Mouse (Mus musculus) CH12.LX (cell line): Measurements from ENCODE around the gene Ccdc6. TPM values are rescaled to one million over a fixed set of nuclear protein-coding genes. Genes with fewer than 3 reads are reported as not detected.
A peak's percentile ranks its signal among the peaks of the same experiment; 100 is the strongest.

Experiments used
- DNase-seq: peaks from one replicate; pipeline ENCODE4 v3.0.0-alpha.2; 2013; ENCODE audit errors: extremely low read depth
- H3K27ac ChIP-seq: 2 replicates; pipeline ENCODE4 v1.5.1; 2012; ENCODE audit warnings: low read depth, mild to moderate bottlenecking, control low read depth, moderate library complexity; ENCODE audit not compliant: insufficient read depth
- H3K27me3 ChIP-seq: replicated peaks from 2 replicates; pipeline ENCODE3; 2012; ENCODE audit warnings: inconsistent platforms
- H3K36me3 ChIP-seq, 2 experiments: replicated peaks in 1 of 2; 2 replicates each; pipeline versions ENCODE3 to v1.6.1; 2012; ENCODE audit warnings: inconsistent platforms in 1 of 2, low read length in 1 of 2, mild to moderate bottlenecking in 1 of 2, mixed read lengths in 1 of 2, moderate library complexity in 1 of 2; ENCODE audit not compliant: control insufficient read depth in 1 of 2, insufficient read depth in 1 of 2
- H3K4me1 ChIP-seq, 2 experiments: 2 replicates each; pipeline ENCODE4 v1.6.1; 2012; ENCODE audit warnings: inconsistent platforms in 1 of 2, moderate library complexity in 1 of 2; ENCODE audit not compliant: insufficient read depth in 2 of 2, control insufficient read depth in 1 of 2
- H3K4me2 ChIP-seq: 2 replicates; pipeline ENCODE4 v1.6.1; 2012; ENCODE audit warnings: low read depth, mild to moderate bottlenecking, control low read depth; ENCODE audit not compliant: poor library complexity, insufficient read depth, severe bottlenecking
- H3K4me3 ChIP-seq, 3 experiments: fragments of 150-350 bp in 1 of 3; sonication (generic) in 1 of 3; replicated peaks in 1 of 3; 2 replicates each; pipeline versions ENCODE3 to v1.5.1; 2011 to 2012; ENCODE audit warnings: low read depth in 2 of 3, low read length in 2 of 3, mild to moderate bottlenecking in 2 of 3, moderate library complexity in 2 of 3, control low read depth in 1 of 3, improper control_type of control experiment in 1 of 3, inconsistent platforms in 1 of 3, mixed read lengths in 1 of 3; ENCODE audit not compliant: poor library complexity in 1 of 3
- H3K79me2 ChIP-seq: replicated peaks from 2 replicates; pipeline ENCODE4 v1.6.1; 2012; ENCODE audit warnings: mild to moderate bottlenecking, moderate library complexity; ENCODE audit not compliant: control insufficient read depth, poor library complexity, insufficient read depth, severe bottlenecking; ENCODE audit errors: extremely low read depth
- H3K9ac ChIP-seq: 2 replicates; pipeline ENCODE4 v1.6.1; 2012; ENCODE audit warnings: low read depth, mild to moderate bottlenecking, control low read depth, moderate library complexity; ENCODE audit not compliant: insufficient read depth
- H3K9me3 ChIP-seq: replicated peaks from 2 replicates; pipeline ENCODE3; 2012; ENCODE audit warnings: low read length, inconsistent platforms, mixed read lengths
- BHLHE40 ChIP-seq: IDR thresholded peaks from 2 replicates; pipeline ENCODE4 v1.6.1; 2011; ENCODE audit warnings: mild to moderate bottlenecking, low read depth, low read length, improper control_type of control experiment
- CHD1 ChIP-seq: IDR thresholded peaks from 2 replicates; pipeline ENCODE4 v1.6.1; 2012; ENCODE audit warnings: low read depth, low read length, improper control_type of control experiment, inconsistent platforms
- CHD2 ChIP-seq: IDR thresholded peaks from 2 replicates; pipeline ENCODE4 v1.6.1; 2011; ENCODE audit warnings: low read length, improper control_type of control experiment
- CTCF ChIP-seq, 2 experiments: IDR thresholded peaks in 1 of 2; conservative IDR thresholded peaks in 1 of 2; 2 replicates each; pipeline ENCODE4 v1.5.1; 2011 to 2012; ENCODE audit warnings: low read depth in 2 of 2, low read length in 2 of 2, improper control_type of control experiment in 1 of 2, inconsistent platforms in 1 of 2, mild to moderate bottlenecking in 1 of 2, moderate library complexity in 1 of 2
- ETS1 ChIP-seq: conservative IDR thresholded peaks from 2 replicates; pipeline ENCODE4 v1.6.1; 2012; ENCODE audit warnings: low read depth, mild to moderate bottlenecking, inconsistent platforms, low read length, improper control_type of control experiment, moderate library complexity
- GABPA ChIP-seq: IDR thresholded peaks from 2 replicates; pipeline ENCODE4 v1.6.1; 2012; ENCODE audit warnings: low read depth, low read length, improper control_type of control experiment, inconsistent platforms; ENCODE audit not compliant: insufficient replicate concordance
- HCFC1 ChIP-seq: IDR thresholded peaks from 2 replicates; pipeline ENCODE4 v1.6.1; 2012; ENCODE audit warnings: low read depth, mild to moderate bottlenecking, inconsistent platforms, low read length, improper control_type of control experiment
- IRF4 ChIP-seq: IDR thresholded peaks from 2 replicates; pipeline ENCODE4 v1.6.1; 2014; ENCODE audit warnings: low read depth, mild to moderate bottlenecking, inconsistent platforms, low read length, improper control_type of control experiment
- JUND ChIP-seq: conservative IDR thresholded peaks from 2 replicates; pipeline ENCODE4 v1.6.1; 2011; ENCODE audit warnings: low read depth, low read length, improper control_type of control experiment
- KAT2A ChIP-seq: IDR thresholded peaks from 2 replicates; pipeline ENCODE4 v1.6.1; 2012; ENCODE audit warnings: low read length, improper control_type of control experiment, inconsistent platforms; ENCODE audit not compliant: insufficient replicate concordance
- MAX ChIP-seq: IDR thresholded peaks from 2 replicates; pipeline ENCODE4 v1.6.1; 2011; ENCODE audit warnings: low read length, improper control_type of control experiment
- MAZ ChIP-seq: IDR thresholded peaks from 2 replicates; pipeline ENCODE4 v1.6.1; 2012; ENCODE audit warnings: low read depth, mild to moderate bottlenecking, inconsistent platforms, low read length, improper control_type of control experiment, moderate library complexity
- MXI1 ChIP-seq: IDR thresholded peaks from 2 replicates; pipeline ENCODE4 v1.6.1; 2011; ENCODE audit warnings: mild to moderate bottlenecking, low read depth, low read length, improper control_type of control experiment
- POLR2A ChIP-seq: IDR thresholded peaks from 2 replicates; pipeline ENCODE4 v1.6.1; 2011; ENCODE audit warnings: low read depth, mild to moderate bottlenecking, improper control_type of control experiment, low read length
- RCOR1 ChIP-seq: conservative IDR thresholded peaks from 2 replicates; pipeline ENCODE4 v1.6.1; 2012; ENCODE audit warnings: low read depth, mild to moderate bottlenecking, inconsistent platforms, low read length, improper control_type of control experiment
- TBP ChIP-seq: conservative IDR thresholded peaks from 2 replicates; pipeline ENCODE4 v1.6.1; 2011; ENCODE audit warnings: low read depth, low read length, improper control_type of control experiment
- TCF12 ChIP-seq: IDR thresholded peaks from 2 replicates; pipeline ENCODE4 v1.6.1; 2014; ENCODE audit warnings: low read depth, mild to moderate bottlenecking, inconsistent platforms, low read length, improper control_type of control experiment
- USF1 ChIP-seq: IDR thresholded peaks from 2 replicates; pipeline ENCODE4 v1.6.1; 2014; ENCODE audit warnings: low read depth, mild to moderate bottlenecking, inconsistent platforms, low read length, improper control_type of control experiment
- USF2 ChIP-seq: conservative IDR thresholded peaks from 2 replicates; pipeline ENCODE4 v1.6.1; 2011; ENCODE audit warnings: low read depth, low read length, improper control_type of control experiment
- ZC3H11A ChIP-seq: IDR thresholded peaks from 2 replicates; pipeline ENCODE4 v1.6.1; 2012; ENCODE audit warnings: low read depth, mild to moderate bottlenecking, inconsistent platforms, low read length, improper control_type of control experiment
- ZKSCAN1 ChIP-seq: IDR thresholded peaks from 2 replicates; pipeline ENCODE4 v1.6.1; 2012; ENCODE audit warnings: low read depth, inconsistent platforms, low read length, improper control_type of control experiment, borderline replicate concordance
- ZMIZ1 ChIP-seq: IDR thresholded peaks from 2 replicates; pipeline ENCODE4 v1.6.1; 2012; ENCODE audit warnings: low read depth, mild to moderate bottlenecking, inconsistent platforms, low read length, improper control_type of control experiment
- ZNF384 ChIP-seq: IDR thresholded peaks from 2 replicates; pipeline ENCODE4 v1.6.1; 2012; ENCODE audit warnings: low read depth, low read length, improper control_type of control experiment, inconsistent platforms
- dilution Hi-C: fragments of 300-500 bp; cut with MboI; formaldehyde crosslinking; loops from 2 replicates; pipeline ENCODE4 v1.14.3; 2020; ENCODE audit warnings: low sequenced_read_pairs; ENCODE audit not compliant: extremely low pct_unique_long_range_greater_than_20kb, extremely low pct_ligation_motif_present
- in situ Hi-C: fragments of 300-500 bp; cut with MboI; formaldehyde crosslinking; loops from 3 replicates; pipeline ENCODE4 v1.14.3; 2019; ENCODE audit warnings: low sequenced_read_pairs, low pct_ligation_motif_present, low pct_unique_long_range_greater_than_20kb, mixed read lengths
- polyA plus RNA-seq: library from polyadenylated mRNA; unstranded; fragments of >175 nt; gene quantifications from 2 replicates; pipeline ENCODE4 v1.2.1, GENCODE M21; 2012; ENCODE audit warnings: low read depth; ENCODE audit not compliant: insufficient read length
- total RNA-seq, 2 experiments: library from RNA; depleted of rRNA; stranded (reverse); fragments of 300-350 nt in 1 of 2; fragments of >200 nt in 1 of 2; gene quantifications; 2 replicates each; pipeline ENCODE4 v1.2.3; 2012 to 2014

Ccdc6 gene
- total and polyA plus RNA-seq, 3 experiments = 19.7 to 36.7 (median 33.5) TPM

DNA sequence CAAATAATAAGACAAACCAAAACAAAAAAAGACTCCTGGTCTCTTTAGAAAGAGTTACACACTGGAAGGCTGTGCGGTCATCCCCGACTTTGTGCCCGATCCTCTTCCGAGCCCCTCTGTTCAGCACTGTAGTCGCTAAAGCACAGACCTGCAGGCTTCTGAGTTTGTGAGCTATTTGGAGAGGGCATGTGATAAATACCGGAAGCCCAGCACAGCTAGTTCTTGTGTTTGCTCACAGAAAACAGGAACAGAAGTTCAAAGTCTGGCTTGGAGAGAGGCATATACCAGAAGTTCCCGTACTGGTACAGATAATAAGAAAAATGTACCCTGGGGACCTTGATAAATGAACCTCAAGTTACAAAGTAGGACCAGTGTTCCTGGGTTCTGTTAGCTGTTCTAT, 98.4 kb downstream of the Ccdc6 start:
- no peaks in the 10 kb centered on the region for H3K27me3 ChIP-seq
- H3K4me1 ChIP-seq = peaks cover 2 to 14% of the 10 kb centered on the region in 2 experiments; a peak in 2 of 4 replicates
- no peak for DNase-seq
- dilution Hi-C loops = no loop called here
- peaks cover 15 to 40% of the 10 kb centered on the region in 2 experiments for H3K36me3 ChIP-seq
- no peak overlapping the region for H3K4me3 ChIP-seq
- no peak overlapping the region for H3K9ac ChIP-seq
- no peaks in the 10 kb centered on the region for H3K79me2 ChIP-seq
- TF ChIP-seq ZKSCAN1 (no peak), ZMIZ1 (no peak), ETS1 (no peak)
- in situ Hi-C loops = loop anchor here (10.0 kb wide), 1 partner anchor 100 kb away; no protein-coding TSS in a partner anchor
- no peak overlapping the region for H3K4me2 ChIP-seq
- no peak overlapping the region for H3K27ac ChIP-seq
- H3K9me3 ChIP-seq = no peaks in the 10 kb centered on the region

DNA sequence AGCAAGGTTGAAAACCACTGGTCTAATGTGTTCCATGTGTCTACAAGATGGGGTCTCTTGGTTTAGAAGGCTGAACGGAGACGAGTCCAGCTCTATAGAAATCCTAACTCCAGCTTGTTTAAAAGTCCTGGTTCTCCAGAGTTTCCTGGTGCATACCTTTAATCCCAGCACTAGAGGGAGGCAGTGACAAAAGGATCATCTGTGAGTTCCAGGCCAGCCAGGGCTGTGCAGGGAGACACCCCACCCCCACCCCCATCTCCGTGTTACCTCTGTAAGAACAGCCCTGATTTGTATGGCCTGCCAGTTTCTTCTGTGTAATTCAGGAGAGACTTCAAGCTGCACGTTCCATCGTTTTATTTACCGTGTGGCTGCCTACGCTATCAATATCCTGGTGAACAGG, 98.9 kb downstream of the Ccdc6 start:
- in situ Hi-C loops (loop anchor here (10.0 kb wide), 1 partner anchor 99 kb away; no protein-coding TSS in a partner anchor), dilution Hi-C loops (no loop called here)
- H3K27ac ChIP-seq = no peak overlapping the region
- H3K36me3 ChIP-seq = peaks cover 15 to 34% of the 10 kb centered on the region in 2 experiments
- H3K4me2 ChIP-seq = no peak overlapping the region
- no peaks in the 10 kb centered on the region for H3K79me2 ChIP-seq
- H3K9ac ChIP-seq = no peak overlapping the region
- no peak for TF ChIP-seq USF1
- peak in 1 of 2 experiments; percentile 19; a peak in 1 of 4 replicates for TF ChIP-seq CTCF (conservative IDR thresholded peaks at IDR 0.05 in 1 of 2, IDR thresholded peaks at IDR 0.05 in 1 of 2; ENCODE audit: low read depth in 2 of 2, low read length in 2 of 2)
- no peak for TF ChIP-seq MAX
- no peak for TF ChIP-seq MAZ
- TF ChIP-seq BHLHE40 = no peak
- no peak for TF ChIP-seq ZNF384
- no peak for TF ChIP-seq HCFC1
- TF ChIP-seq, all 38 proteins: peak for 1
- H3K27me3 ChIP-seq = no peaks in the 10 kb centered on the region
- H3K4me3 ChIP-seq = no peak overlapping the region
- DNase-seq = no peak
- no peaks in the 10 kb centered on the region for H3K9me3 ChIP-seq
- peaks cover 2 to 19% of the 10 kb centered on the region in 2 experiments; a peak in 2 of 4 replicates for H3K4me1 ChIP-seq

GRCm38 (mm10) chr10:70196666-70197065, 99.7 kb downstream of the Ccdc6 start:
- Histone ChIP-seq H3K27ac (no peak overlapping the region), H3K36me3 (peaks cover 9 to 26% of the 10 kb centered on the region in 2 experiments), H3K9ac (no peak overlapping the region), H3K4me2 (peak overlapping the region; percentile 16; the same call in 1 of the 2 replicates), H3K4me1 (peaks cover 2 to 25% of the 10 kb centered on the region in 2 experiments; a peak in 2 of 4 replicates), H3K9me3 (no peaks in the 10 kb centered on the region), H3K27me3 (no peaks in the 10 kb centered on the region), H3K79me2 (no peaks in the 10 kb centered on the region), H3K4me3 (no peak overlapping the region)
- TF ChIP-seq ZC3H11A (no peak), JUND (no peak), TBP (no peak), TCF12 (no peak), GABPA (no peak), MXI1 (no peak), IRF4 (no peak), USF2 (no peak), BHLHE40 (no peak), ETS1 (no peak), ZNF384 (no peak), POLR2A (no peak), CHD1 (no peak), KAT2A (no peak), RCOR1 (no peak), CHD2 (no peak)
- in situ Hi-C loops (loop anchor here (10.0 kb wide), 1 partner anchor 98 kb away; no protein-coding TSS in a partner anchor), dilution Hi-C loops (no loop called here)
- no peak for DNase-seq
